In the genomic region with DNA sequence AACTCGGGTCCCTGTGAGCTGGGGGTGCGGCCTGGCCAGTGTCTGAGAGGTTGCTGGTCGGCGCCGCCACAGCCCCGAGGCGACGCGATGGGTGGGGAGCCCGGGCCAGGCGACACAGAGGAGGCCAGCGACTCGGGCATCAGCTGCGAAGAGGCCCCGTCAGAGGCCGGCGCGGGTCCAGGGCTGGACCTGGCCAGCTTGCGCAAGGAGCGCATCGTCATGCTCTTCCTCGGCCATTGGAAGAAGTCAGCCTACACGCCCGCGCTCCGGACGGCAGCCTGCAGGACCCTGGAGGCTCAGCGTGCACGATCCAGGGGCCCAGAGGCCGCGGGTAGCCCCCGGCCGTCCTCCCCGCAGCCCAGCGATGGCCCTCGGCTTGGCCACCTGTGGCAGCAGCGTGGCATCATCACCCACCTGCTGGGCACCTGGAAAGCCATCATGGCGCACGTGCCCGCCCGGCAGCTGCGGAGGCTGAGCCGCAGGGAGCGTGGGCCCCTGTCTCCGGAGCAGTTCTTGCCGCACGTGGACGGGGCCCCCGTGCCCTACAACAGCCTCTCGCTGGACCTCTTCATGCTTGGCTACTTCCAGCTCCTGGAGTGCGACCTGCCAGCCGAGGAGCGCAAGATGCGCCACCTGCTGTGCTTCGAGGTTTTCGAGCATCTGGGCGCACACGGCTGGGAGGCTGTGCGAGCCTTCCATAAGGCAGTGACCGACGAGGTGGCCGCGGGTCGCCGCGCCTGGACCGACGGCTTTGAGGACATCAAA, we compare ENCODE assay signal across 8 mouse cellular contexts. TPM values are rescaled to one million over a fixed set of nuclear protein-coding genes. Genes with fewer than 3 reads are reported as not detected.
DNase-seq lines count a peak whose midpoint lies in the region; ATAC-seq and TF ChIP-seq lines count a peak whose summit lies in the region.

No protein-coding gene starts in this region.

- no peak overlapping the region for H3K27ac ChIP-seq in kidney, postnatal 0 days

- H3K36me3 ChIP-seq in kidney, postnatal 0 days (ENCODE audit: insufficient read depth, low read length), result no peaks in the 10 kb centered on the region

- peak; percentile 54 for DNase-seq in gastrocnemius, postnatal 10 days
- no peak for DNase-seq in gastrocnemius, adult 18-20 months (ENCODE audit: low spot score)
- DNase-seq in brain, adult 2 months (ENCODE audit: low read depth, low spot score), result peak; percentile 36
- peak; percentile 40 for DNase-seq in kidney, postnatal 0 days (ENCODE audit: low spot score)
- peak; percentile 54 for DNase-seq in neural tube, embryonic 10.5 days (ENCODE audit: extremely low spot score, low spot score)
- no peak for DNase-seq in urinary bladder, postnatal 36 days (ENCODE audit: low spot score in 2 of 2)
- DNase-seq in adrenal gland, postnatal 25 days, result no peak

- WGBS in kidney, postnatal 0 days, result 3% methylated on average over 66 of the region's 68 CpGs

- no peaks in the 10 kb centered on the region for H3K9me3 ChIP-seq in kidney, postnatal 0 days (replicated peaks; ENCODE audit: low read length)

- peak overlapping the region; percentile 13 for H3K4me3 ChIP-seq in kidney, postnatal 0 days (replicated peaks; ENCODE audit: low read depth, low read length)

- no peaks in the 10 kb centered on the region; the same call in 1 of the 2 replicates for H3K4me1 ChIP-seq in kidney, postnatal 0 days (replicated peaks; ENCODE audit: insufficient read depth, low read length)

- peaks cover 34% of the 10 kb centered on the region for H3K27me3 ChIP-seq in kidney, postnatal 0 days (ENCODE audit: insufficient read depth, low read length)

- ATAC-seq in granulocyte monocyte progenitor cell, adult 5-6 weeks (replicated peaks; ENCODE audit: poor library complexity, severe bottlenecking), result peak; percentile 28; the same call in 1 of the 2 replicates
- peak; percentile 50 for ATAC-seq in kidney, postnatal 0 days (replicated peaks; ENCODE audit: low FRiP score, low read depth)

- peak; percentile 59 for TF ChIP-seq CTCF in kidney, postnatal 0 days (IDR thresholded peaks at IDR 0.05; ENCODE audit: low read depth)

- H3K4me2 ChIP-seq in kidney, postnatal 0 days (ENCODE audit: low read length), result peak overlapping the region; percentile 39

- no peak overlapping the region for H3K9ac ChIP-seq in kidney, postnatal 0 days (ENCODE audit: low read depth, low read length)

RNA-seq across cellular contexts. Expression of gene Klhl30, which starts 5.7 kb away (rescaled TPM):
- 10 to 100 TPM; 70.3 to 75.2 TPM for total RNA-seq in gastrocnemius, postnatal 10 days (2021)
- 10 to 100 TPM; 72.6 to 80.4 TPM for total RNA-seq in gastrocnemius, adult 18-20 months (2021)
- total RNA-seq in granulocyte monocyte progenitor cell, adult 5-6 weeks (2014; fragmentation: Nextera tagmentation), result not detected in 2 replicates
- total RNA-seq in granulocyte monocyte progenitor cell, adult 5-6 weeks (2017), result not detected in 2 replicates
- polyA plus RNA-seq in kidney, postnatal 0 days (2015; fragmentation: Nextera tagmentation; extraction: Ambion mirVana), result 0.22 and 0.39 TPM in 2 replicates
- total RNA-seq in adrenal gland, postnatal 25 days (2021), result 0.46 and 0.48 TPM in 2 replicates

RNA-seq across cellular contexts. Expression of gene Erfe, which starts 21.1 kb away (rescaled TPM):
- total RNA-seq in gastrocnemius, postnatal 10 days (2021), result 1 to 10 TPM; 1.1 to 1.3 TPM
- 1 to 10 TPM; 1.2 to 1.6 TPM for total RNA-seq in gastrocnemius, adult 18-20 months (2021)
- total RNA-seq in granulocyte monocyte progenitor cell, adult 5-6 weeks (2014; fragmentation: Nextera tagmentation), result 0.24 TPM in 1 of 2 replicates, not detected in the other
- 0.26 TPM in 1 of 2 replicates, not detected in the other for total RNA-seq in granulocyte monocyte progenitor cell, adult 5-6 weeks (2017)
- 0.84 and 1.2 TPM in 2 replicates for polyA plus RNA-seq in kidney, postnatal 0 days (2015; fragmentation: Nextera tagmentation; extraction: Ambion mirVana)
- 2.7 and 5.9 TPM in 2 replicates for total RNA-seq in adrenal gland, postnatal 25 days (2021)

RNA-seq across cellular contexts. Expression of gene Espnl, which starts 23.2 kb away (rescaled TPM):
- total RNA-seq in gastrocnemius, postnatal 10 days (2021), result under 1 TPM; 0.12 to 0.27 TPM
- total RNA-seq in gastrocnemius, adult 18-20 months (2021), result under 1 TPM in 1 of 2 experiments, not detected in 1; 0.12 TPM
- 0.17 and 0.95 TPM in 2 replicates for total RNA-seq in granulocyte monocyte progenitor cell, adult 5-6 weeks (2014; fragmentation: Nextera tagmentation)
- total RNA-seq in granulocyte monocyte progenitor cell, adult 5-6 weeks (2017), result 0.22 and 0.26 TPM in 2 replicates
- polyA plus RNA-seq in kidney, postnatal 0 days (2015; fragmentation: Nextera tagmentation; extraction: Ambion mirVana), result 0.05 and 0.09 TPM in 2 replicates
- total RNA-seq in adrenal gland, postnatal 25 days (2021), result not detected in 2 replicates

RNA-seq across cellular contexts. Expression of gene Scly, which starts 47.0 kb away (rescaled TPM):
- 10 to 100 TPM; 11.5 to 12.4 TPM for total RNA-seq in gastrocnemius, postnatal 10 days (2021)
- total RNA-seq in gastrocnemius, adult 18-20 months (2021), result 1 to 10 TPM; 8.1 TPM
- 31.6 and 39.5 TPM in 2 replicates for total RNA-seq in granulocyte monocyte progenitor cell, adult 5-6 weeks (2014; fragmentation: Nextera tagmentation)
- total RNA-seq in granulocyte monocyte progenitor cell, adult 5-6 weeks (2017), result 20.9 and 21.8 TPM in 2 replicates
- 23.7 and 28.4 TPM in 2 replicates for polyA plus RNA-seq in kidney, postnatal 0 days (2015; fragmentation: Nextera tagmentation; extraction: Ambion mirVana)
- total RNA-seq in adrenal gland, postnatal 25 days (2021), result 16.2 and 18.4 TPM in 2 replicates

RNA-seq across cellular contexts. Expression of gene Ilkap, which starts 53.5 kb away (rescaled TPM):
- 10 to 100 TPM; 48.2 to 49.3 TPM for total RNA-seq in gastrocnemius, postnatal 10 days (2021)
- 10 to 100 TPM; 35.4 to 40.1 TPM for total RNA-seq in gastrocnemius, adult 18-20 months (2021)
- total RNA-seq in granulocyte monocyte progenitor cell, adult 5-6 weeks (2014; fragmentation: Nextera tagmentation), result 108 and 113 TPM in 2 replicates
- total RNA-seq in granulocyte monocyte progenitor cell, adult 5-6 weeks (2017), result 109 and 111 TPM in 2 replicates
- 91.0 and 99.8 TPM in 2 replicates for polyA plus RNA-seq in kidney, postnatal 0 days (2015; fragmentation: Nextera tagmentation; extraction: Ambion mirVana)
- 108 and 115 TPM in 2 replicates for total RNA-seq in adrenal gland, postnatal 25 days (2021)

Comparison
In these comparisons a context has a peak if more than half of its experiments do, and no peak if none do; other contexts are left out.
1. DNase-seq: peak in gastrocnemius, postnatal 10 days (single experiment), brain, adult 2 months (single experiment), kidney, postnatal 0 days (single experiment) and neural tube, embryonic 10.5 days (single experiment); none in gastrocnemius, adult 18-20 months (single experiment), urinary bladder, postnatal 36 days (0 of 2) and adrenal gland, postnatal 25 days (single experiment).
2. RNA of gene Klhl30, which starts 5.7 kb away (total RNA-seq): 72.6 to 80.4 TPM in gastrocnemius, adult 18-20 months and 70.3 to 75.2 TPM in gastrocnemius, postnatal 10 days; 0.46 to 0.48 TPM in adrenal gland, postnatal 25 days and not detected in granulocyte monocyte progenitor cell, adult 5-6 weeks; every median in the first group is over 10 times any median in the second.